Mouse (Mus musculus) monocyte, adult 2 months (primary cell): ENCODE measurements around the gene Efcab9.
A peak's percentile ranks its signal among the peaks of the same experiment; 100 is the strongest.

Source experiments
- DNase-seq, 2 experiments: peaks; one replicate each; pipeline ENCODE4 v3.0.0; 2022; ENCODE audit warnings: low spot score in 2 of 2, low read depth in 1 of 2

The Efcab9 gene

GRCm38 (mm10) chr11:32531871-32532764 lies at the start of gene Efcab9:
Gene Efcab9, minus strand, starts transcription at chr11:32532081.
- DNase-seq: no peak

- no peak for DNase-seq
These were observed 49.1 kb upstream of the Efcab9 start for GRCm38 (mm10) chr11:32581031-32581430.

GRCm38 (mm10) chr11:32580305-32580947 lies 48.5 kb upstream of the Efcab9 start:
- DNase-seq: peak in 1 of 2 experiments; percentile 69

GRCm38 (mm10) chr11:32576760-32577050 lies 44.8 kb upstream of the Efcab9 start:
- DNase-seq: no peak

- no peak for DNase-seq
These were observed 44.3 kb upstream of the Efcab9 start for GRCm38 (mm10) chr11:32575964-32576759.

GRCm38 (mm10) chr11:32573669-32574068 lies 41.8 kb upstream of the Efcab9 start:
- DNase-seq: no peak

GRCm38 (mm10) chr11:32571103-32571502 lies 39.2 kb upstream of the Efcab9 start:
- DNase-seq: no peak

GRCm38 (mm10) chr11:32568637-32569293 lies 36.9 kb upstream of the Efcab9 start:
- no peak for DNase-seq

GRCm38 (mm10) chr11:32568060-32568459 lies 36.2 kb upstream of the Efcab9 start:
- DNase-seq: no peak

- DNase-seq: no peak
These were observed 35.3 kb upstream of the Efcab9 start for GRCm38 (mm10) chr11:32567000-32567855.

- no peak for DNase-seq
These were observed 34.3 kb upstream of the Efcab9 start for GRCm38 (mm10) chr11:32566184-32566583.

- DNase-seq: peak; percentile 71 to 73
These were observed 33.2 kb upstream of the Efcab9 start for GRCm38 (mm10) chr11:32565088-32565487.

GRCm38 (mm10) chr11:32564629-32565028 lies 32.7 kb upstream of the Efcab9 start:
- no peak for DNase-seq

- DNase-seq: no peak
These were observed 31.8 kb upstream of the Efcab9 start for GRCm38 (mm10) chr11:32563660-32564059.

GRCm38 (mm10) chr11:32562706-32563105 lies 30.8 kb upstream of the Efcab9 start:
- DNase-seq: no peak

- no peak for DNase-seq
These were observed 29.8 kb upstream of the Efcab9 start for GRCm38 (mm10) chr11:32561465-32562355.

- DNase-seq: no peak
These were observed 28.3 kb upstream of the Efcab9 start for GRCm38 (mm10) chr11:32560015-32560770.

GRCm38 (mm10) chr11:32558677-32559076 lies 26.8 kb upstream of the Efcab9 start:
- DNase-seq: no peak

GRCm38 (mm10) chr11:32558026-32558425 lies 26.1 kb upstream of the Efcab9 start:
- peak in 1 of 2 experiments; percentile 58 for DNase-seq
